Mouse (Mus musculus): Measurements from ENCODE around the gene Ccdc78. TPM values are rescaled to one million over a fixed set of nuclear protein-coding genes. Genes with fewer than 3 reads are reported as not detected.
A peak's percentile ranks its signal among the peaks of the same experiment; 100 is the strongest.

The Ccdc78 gene
- polyA plus RNA-seq, 1 experiment from 2014 or later: not detected

DNA sequence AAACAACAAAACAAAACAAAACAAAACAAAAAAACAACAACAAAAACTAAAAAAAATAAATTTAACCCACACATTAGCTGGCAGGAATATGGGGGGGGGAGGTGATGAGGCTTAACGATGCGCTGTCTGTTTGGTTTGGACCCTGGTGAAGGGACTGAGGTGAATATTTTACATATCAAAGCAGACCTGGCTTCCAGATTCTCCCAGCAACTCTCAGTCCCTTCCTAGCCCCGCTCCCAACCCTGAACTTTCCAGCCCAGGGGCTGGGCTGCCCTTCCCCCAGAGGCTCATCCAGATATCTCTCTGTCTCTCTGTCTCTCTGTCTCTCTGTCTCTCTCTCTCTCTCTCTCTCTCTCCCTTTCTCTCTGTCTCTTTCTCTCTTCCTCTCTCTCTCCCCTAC lies 23.8 kb upstream of the Ccdc78 start:
- Histone ChIP-seq H3K27me3 (ENCODE audit: control insufficient read depth, insufficient read depth, low read length) (no peaks in the 10 kb centered on the region; the same call in 1 of the 2 replicates), H3K4me2 (ENCODE audit: low read length) (no peak overlapping the region), H3K36me3 (ENCODE audit: control insufficient read depth, insufficient read depth, low read length) (no peaks in the 10 kb centered on the region), H3K27ac (replicated peaks in 1 of 2; ENCODE audit: control insufficient read depth in 1 of 2, insufficient read depth in 1 of 2, low read depth in 2 of 2, low read length in 2 of 2) (no peak overlapping the region), H3K9me3 (ENCODE audit: control insufficient read depth, low read length) (no peaks in the 10 kb centered on the region), H3K4me1 (ENCODE audit: control insufficient read depth in 2 of 2, insufficient read depth in 2 of 2, low read length in 2 of 2) (no peaks in the 10 kb centered on the region), H3K4me3 (ENCODE audit: control insufficient read depth in 1 of 2, insufficient read depth in 1 of 2, low read depth in 1 of 2, low read length in 2 of 2) (no peak overlapping the region), H3K9ac (ENCODE audit: low read length) (no peak overlapping the region)
- no peak for ATAC-seq (ENCODE audit: insufficient number of reproducible peaks, insufficient read depth, low FRiP score, low read depth)
- 35% methylated on average over 3 of the region's 3 CpGs for WGBS

DNA sequence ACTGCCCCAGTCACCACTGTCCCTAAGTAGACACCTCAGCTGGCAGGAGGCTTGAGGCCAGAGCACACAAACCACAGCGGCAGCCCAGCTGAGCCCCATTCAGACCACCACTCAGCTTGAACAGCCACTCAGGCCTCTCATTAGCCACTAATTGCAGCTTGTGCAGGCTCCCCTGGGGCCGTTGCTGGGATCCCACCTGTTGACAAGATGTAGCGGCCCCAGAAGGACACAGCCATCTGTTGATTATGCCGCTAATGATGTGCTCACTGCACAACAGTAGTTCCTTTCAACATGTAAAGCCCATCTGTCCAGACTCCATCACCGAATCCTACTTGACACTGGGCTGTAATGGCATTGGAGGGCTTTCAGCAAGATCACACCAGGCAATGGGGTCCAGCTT lies 20.5 kb upstream of the Ccdc78 start:
- Histone ChIP-seq H3K27ac (replicated peaks in 1 of 2; ENCODE audit: control insufficient read depth in 1 of 2, insufficient read depth in 1 of 2, low read depth in 2 of 2, low read length in 2 of 2) (no peak overlapping the region), H3K27me3 (ENCODE audit: control insufficient read depth, insufficient read depth, low read length) (no peaks in the 10 kb centered on the region; the same call in 1 of the 2 replicates), H3K4me1 (ENCODE audit: control insufficient read depth in 2 of 2, insufficient read depth in 2 of 2, low read length in 2 of 2) (no peaks in the 10 kb centered on the region), H3K4me3 (ENCODE audit: control insufficient read depth in 1 of 2, insufficient read depth in 1 of 2, low read depth in 1 of 2, low read length in 2 of 2) (no peak overlapping the region), H3K9ac (ENCODE audit: low read length) (no peak overlapping the region), H3K36me3 (ENCODE audit: control insufficient read depth, insufficient read depth, low read length) (no peaks in the 10 kb centered on the region), H3K9me3 (ENCODE audit: control insufficient read depth, low read length) (no peaks in the 10 kb centered on the region), H3K4me2 (ENCODE audit: low read length) (no peak overlapping the region)
- ATAC-seq (ENCODE audit: insufficient number of reproducible peaks, insufficient read depth, low FRiP score, low read depth): no peak
- WGBS: 55% methylated on average over 5 of the region's 5 CpGs

DNA sequence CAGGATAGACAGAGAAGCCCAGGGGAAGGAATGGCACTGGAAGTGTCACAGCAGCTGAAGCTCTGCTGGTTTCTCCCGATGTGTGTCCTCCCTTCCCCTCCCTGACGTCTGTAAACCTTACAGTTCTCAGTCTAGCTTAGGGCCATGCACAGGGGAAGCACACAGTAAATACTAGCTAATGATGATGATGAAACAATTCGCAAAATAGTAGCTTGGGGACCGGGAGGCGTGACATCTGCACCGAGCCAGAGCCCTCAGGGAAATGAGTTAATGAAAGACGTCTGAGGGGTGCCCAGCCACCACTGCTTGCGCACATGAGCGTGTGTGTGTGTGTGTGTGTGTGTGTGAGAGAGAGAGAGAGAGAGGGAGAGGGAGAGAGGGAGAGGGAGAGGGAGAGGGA lies 17.0 kb upstream of the Ccdc78 start:
- Histone ChIP-seq H3K9ac (ENCODE audit: low read length) (no peak overlapping the region), H3K9me3 (ENCODE audit: control insufficient read depth, low read length) (no peaks in the 10 kb centered on the region), H3K4me3 (ENCODE audit: control insufficient read depth in 1 of 2, insufficient read depth in 1 of 2, low read depth in 1 of 2, low read length in 2 of 2) (no peak overlapping the region), H3K27me3 (ENCODE audit: control insufficient read depth, insufficient read depth, low read length) (no peaks in the 10 kb centered on the region; the same call in 1 of the 2 replicates), H3K4me1 (ENCODE audit: control insufficient read depth in 2 of 2, insufficient read depth in 2 of 2, low read length in 2 of 2) (peaks cover 3% of the 10 kb centered on the region in 2 experiments), H3K27ac (replicated peaks in 1 of 2; ENCODE audit: control insufficient read depth in 1 of 2, insufficient read depth in 1 of 2, low read depth in 2 of 2, low read length in 2 of 2) (no peak overlapping the region), H3K36me3 (ENCODE audit: control insufficient read depth, insufficient read depth, low read length) (no peaks in the 10 kb centered on the region), H3K4me2 (ENCODE audit: low read length) (no peak overlapping the region)
- WGBS: 61% methylated on average over 9 of the region's 9 CpGs
- ATAC-seq (ENCODE audit: insufficient number of reproducible peaks, insufficient read depth, low FRiP score, low read depth): no peak

DNA sequence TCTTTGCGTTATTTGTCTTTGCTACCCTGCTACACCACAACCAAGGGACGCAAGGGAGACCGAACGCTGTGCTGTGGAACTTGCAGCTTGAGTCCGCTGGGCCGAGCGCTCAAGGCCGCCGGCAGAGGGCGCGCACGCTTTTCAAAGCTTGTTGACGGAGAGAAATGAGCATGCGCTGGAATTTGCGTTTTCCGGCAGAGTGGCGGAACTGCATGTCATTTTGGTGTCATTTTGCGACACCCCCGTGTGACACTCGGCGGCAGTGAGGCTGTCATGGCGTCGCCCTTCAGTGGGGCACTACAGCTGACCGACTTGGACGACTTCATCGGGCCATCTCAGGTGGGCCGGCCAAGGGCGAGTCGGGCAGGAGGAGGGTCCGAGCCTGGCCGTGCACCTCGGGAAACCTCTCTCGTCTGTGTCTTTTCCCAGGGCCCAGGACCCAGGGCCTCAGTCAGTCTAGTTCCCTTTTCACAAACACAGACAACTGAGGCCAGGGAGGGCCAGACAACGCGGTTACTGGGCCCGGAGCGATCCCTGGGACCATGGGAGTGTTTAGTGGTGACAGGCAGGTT lies 12.7 kb upstream of the Ccdc78 start, which contains the start of gene Narfl:
Narfl (plus strand) TSS at position 228 of the 572 bp plus-strand sequence.
- H3K27ac ChIP-seq (replicated peaks in 1 of 2; ENCODE audit: control insufficient read depth in 1 of 2, insufficient read depth in 1 of 2, low read depth in 2 of 2, low read length in 2 of 2): peak within 1 kb of the TSS; percentile 20 to 39; a peak in 1 of 4 replicates
- H3K9me3 ChIP-seq (ENCODE audit: control insufficient read depth, low read length): no peaks in the 10 kb centered on the region
- ATAC-seq (ENCODE audit: insufficient number of reproducible peaks, insufficient read depth, low FRiP score, low read depth): peak; percentile 67
- H3K4me3 ChIP-seq (ENCODE audit: control insufficient read depth in 1 of 2, insufficient read depth in 1 of 2, low read depth in 1 of 2, low read length in 2 of 2): peak within 1 kb of the TSS; percentile 72 to 75
- H3K27me3 ChIP-seq (ENCODE audit: control insufficient read depth, insufficient read depth, low read length): no peaks in the 10 kb centered on the region
- WGBS: under 1% methylated on average over 37 of the region's 37 CpGs
- peaks cover 5 to 8% of the 10 kb centered on the region in 2 experiments for H3K4me1 ChIP-seq (ENCODE audit: control insufficient read depth in 2 of 2, insufficient read depth in 2 of 2, low read length in 2 of 2)
- H3K4me2 ChIP-seq (ENCODE audit: low read length): peak within 1 kb of the TSS; percentile 77
- peak within 1 kb of the TSS; percentile 90 for H3K9ac ChIP-seq (ENCODE audit: low read length)
- H3K36me3 ChIP-seq (ENCODE audit: control insufficient read depth, insufficient read depth, low read length): peaks cover 20% of the 10 kb centered on the region

DNA sequence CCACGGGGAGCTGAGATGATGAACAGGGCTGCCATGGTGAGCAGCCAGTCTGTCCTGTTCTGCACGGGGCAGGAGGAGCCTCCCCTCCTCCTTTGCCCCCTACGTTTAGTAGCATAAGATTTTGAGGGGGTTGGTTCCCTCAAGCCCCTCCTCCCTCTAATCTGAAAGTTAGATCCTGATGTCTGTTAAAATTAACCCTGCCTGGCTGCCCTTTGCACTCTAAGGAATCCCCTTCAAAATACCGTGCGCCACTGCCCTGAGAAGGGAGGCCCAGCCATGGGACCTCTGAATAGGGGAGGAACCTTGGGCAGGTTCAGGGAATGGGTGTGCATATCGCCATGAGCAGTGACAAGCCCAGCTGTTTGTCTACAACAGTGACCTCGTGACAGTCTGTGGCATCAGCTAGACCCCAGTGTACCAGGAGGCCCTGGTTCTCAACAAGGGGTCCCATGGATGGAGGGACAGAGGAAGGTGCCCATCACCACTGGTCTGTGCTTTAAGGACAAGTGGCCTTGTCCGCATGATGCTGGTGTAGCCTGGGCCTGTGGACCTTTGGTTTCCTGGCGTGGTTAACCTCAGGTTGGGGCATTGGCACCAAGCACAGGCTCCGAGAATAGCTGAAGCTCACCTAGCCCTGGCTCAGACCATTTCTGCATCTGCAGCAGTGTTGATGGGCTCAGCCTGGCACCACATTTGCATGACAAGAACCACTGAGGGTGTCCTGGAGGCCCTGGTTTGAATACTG lies 10.9 kb upstream of the Ccdc78 start:
- ATAC-seq (ENCODE audit: insufficient number of reproducible peaks, insufficient read depth, low FRiP score, low read depth): no peak
- Histone ChIP-seq H3K4me1 (ENCODE audit: control insufficient read depth in 2 of 2, insufficient read depth in 2 of 2, low read length in 2 of 2) (peaks cover 5 to 8% of the 10 kb centered on the region in 2 experiments), H3K4me2 (ENCODE audit: low read length) (no peak overlapping the region), H3K27me3 (ENCODE audit: control insufficient read depth, insufficient read depth, low read length) (no peaks in the 10 kb centered on the region), H3K9me3 (ENCODE audit: control insufficient read depth, low read length) (no peaks in the 10 kb centered on the region), H3K36me3 (ENCODE audit: control insufficient read depth, insufficient read depth, low read length) (peaks cover 38% of the 10 kb centered on the region), H3K9ac (ENCODE audit: low read length) (no peak overlapping the region), H3K4me3 (ENCODE audit: control insufficient read depth in 1 of 2, insufficient read depth in 1 of 2, low read depth in 1 of 2, low read length in 2 of 2) (no peak overlapping the region), H3K27ac (replicated peaks in 1 of 2; ENCODE audit: control insufficient read depth in 1 of 2, insufficient read depth in 1 of 2, low read depth in 2 of 2, low read length in 2 of 2) (no peak overlapping the region)
- 82% methylated on average over 10 of the region's 10 CpGs for WGBS

DNA sequence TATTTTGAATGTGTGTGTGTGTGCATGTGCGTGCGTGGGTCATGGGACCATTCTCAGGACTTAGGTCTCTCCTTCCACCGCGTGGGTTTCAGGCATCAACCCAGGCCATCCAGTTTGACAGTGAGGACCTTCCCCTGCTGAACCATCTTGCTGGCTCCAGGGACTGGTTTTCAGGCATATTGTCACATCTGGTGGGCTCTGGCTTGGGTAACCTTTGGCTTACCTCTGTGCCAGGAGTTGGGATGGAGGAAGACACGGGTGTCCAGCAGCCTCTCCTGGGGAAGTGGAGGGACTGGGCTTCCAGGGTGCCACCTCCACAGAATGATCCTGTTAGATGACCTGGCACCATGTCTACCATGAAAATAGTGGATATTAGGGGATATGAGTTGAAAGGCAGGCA lies 8.4 kb upstream of the Ccdc78 start:
- no peak for ATAC-seq (ENCODE audit: insufficient number of reproducible peaks, insufficient read depth, low FRiP score, low read depth)
- no peak overlapping the region for H3K4me3 ChIP-seq (ENCODE audit: control insufficient read depth in 1 of 2, insufficient read depth in 1 of 2, low read depth in 1 of 2, low read length in 2 of 2)
- H3K27me3 ChIP-seq (ENCODE audit: control insufficient read depth, insufficient read depth, low read length): no peaks in the 10 kb centered on the region
- WGBS: 94% methylated on average over 5 of the region's 5 CpGs
- H3K27ac ChIP-seq (replicated peaks in 1 of 2; ENCODE audit: control insufficient read depth in 1 of 2, insufficient read depth in 1 of 2, low read depth in 2 of 2, low read length in 2 of 2): no peak overlapping the region
- H3K36me3 ChIP-seq (ENCODE audit: control insufficient read depth, insufficient read depth, low read length): peaks cover 63% of the 10 kb centered on the region
- H3K4me1 ChIP-seq (ENCODE audit: control insufficient read depth in 2 of 2, insufficient read depth in 2 of 2, low read length in 2 of 2): peaks cover 5 to 10% of the 10 kb centered on the region in 2 experiments
- no peaks in the 10 kb centered on the region for H3K9me3 ChIP-seq (ENCODE audit: control insufficient read depth, low read length)
- no peak overlapping the region for H3K4me2 ChIP-seq (ENCODE audit: low read length)
- H3K9ac ChIP-seq (ENCODE audit: low read length): no peak overlapping the region

DNA sequence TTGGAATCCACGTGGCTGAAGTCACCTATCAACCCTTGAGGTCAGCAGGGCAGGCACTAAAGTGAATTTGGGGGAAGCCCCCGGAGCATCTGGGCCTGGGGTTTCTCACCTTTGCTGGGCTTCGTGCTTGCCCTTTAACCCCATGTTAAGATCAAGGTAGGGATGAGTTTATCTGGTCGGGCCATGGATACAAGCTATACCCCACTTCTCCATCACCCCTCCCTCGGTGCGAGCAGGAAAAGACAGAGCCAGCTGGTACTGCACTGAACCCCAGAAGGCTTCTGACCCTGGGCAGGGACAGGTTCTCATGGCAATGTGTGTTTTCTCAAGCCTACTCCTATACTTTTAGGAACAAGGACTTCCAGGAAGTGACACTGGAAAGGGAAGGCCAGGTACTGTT lies 5.0 kb upstream of the Ccdc78 start:
- H3K4me2 ChIP-seq (ENCODE audit: low read length): no peak overlapping the region
- no peak overlapping the region for H3K4me3 ChIP-seq (ENCODE audit: control insufficient read depth in 1 of 2, insufficient read depth in 1 of 2, low read depth in 1 of 2, low read length in 2 of 2)
- no peaks in the 10 kb centered on the region for H3K27me3 ChIP-seq (ENCODE audit: control insufficient read depth, insufficient read depth, low read length)
- peaks cover 9 to 22% of the 10 kb centered on the region in 2 experiments for H3K4me1 ChIP-seq (ENCODE audit: control insufficient read depth in 2 of 2, insufficient read depth in 2 of 2, low read length in 2 of 2)
- H3K36me3 ChIP-seq (ENCODE audit: control insufficient read depth, insufficient read depth, low read length): peaks cover 76% of the 10 kb centered on the region
- no peak for ATAC-seq (ENCODE audit: insufficient number of reproducible peaks, insufficient read depth, low FRiP score, low read depth)
- H3K9me3 ChIP-seq (ENCODE audit: control insufficient read depth, low read length): no peaks in the 10 kb centered on the region
- no peak overlapping the region for H3K27ac ChIP-seq (replicated peaks in 1 of 2; ENCODE audit: control insufficient read depth in 1 of 2, insufficient read depth in 1 of 2, low read depth in 2 of 2, low read length in 2 of 2)
- no peak overlapping the region for H3K9ac ChIP-seq (ENCODE audit: low read length)
- 81% methylated on average over 6 of the region's 6 CpGs for WGBS
